Mouse (Mus musculus) lung, postnatal 0 days (tissue): ENCODE data around the gene Baz2b.

ENCODE experiments used
- CTCF ChIP-seq: IDR thresholded peaks from 2 replicates; pipeline ENCODE4 v1.5.1; 2016; ENCODE audit warnings: antibody characterized with exemption, mild to moderate bottlenecking
- EP300 ChIP-seq: IDR thresholded peaks from 2 replicates; pipeline ENCODE4 v1.6.1; 2016; ENCODE audit warnings: antibody characterized with exemption, mild to moderate bottlenecking, control low read depth

DNA sequence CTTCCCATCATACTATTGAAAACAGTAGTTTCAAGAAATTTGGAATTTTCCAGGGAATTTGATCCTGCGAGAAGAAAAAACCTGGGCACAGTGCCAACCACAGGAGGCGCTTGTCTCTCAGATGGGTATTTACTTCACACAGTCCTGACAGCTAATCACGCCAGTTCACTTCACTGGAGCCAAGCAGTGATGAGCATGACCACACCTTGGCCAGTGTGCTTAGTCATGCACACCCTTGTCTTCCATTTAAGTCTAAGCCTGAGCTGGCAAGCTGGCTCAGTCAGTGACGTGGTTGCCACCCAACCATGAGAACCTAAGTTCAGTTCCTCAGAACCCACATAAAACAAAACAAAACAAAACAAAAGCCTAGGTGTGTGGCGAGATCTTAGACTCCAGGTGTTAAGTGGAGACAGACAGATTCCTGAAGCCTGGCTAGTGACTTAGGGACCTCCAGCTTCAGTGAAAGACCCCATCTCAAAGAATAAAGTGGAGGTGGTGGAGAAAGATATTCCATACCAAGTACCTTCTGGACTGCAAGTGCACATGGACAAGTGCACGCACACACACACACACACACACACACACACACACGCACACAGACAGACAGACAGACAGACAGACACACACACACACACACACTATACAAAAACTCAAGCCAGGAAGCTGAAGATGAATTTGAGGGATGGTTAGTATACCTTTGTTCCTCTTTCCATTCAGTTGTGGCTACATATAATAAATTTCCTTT, 37.7 kb downstream of the Baz2b start:
- no peak for TF ChIP-seq CTCF
- no peak for TF ChIP-seq EP300
